Mouse (Mus musculus) midbrain, embryonic 12.5 days (tissue): ENCODE data around the gene Coro2b. TPM values are rescaled to one million over a fixed set of nuclear protein-coding genes. Genes with fewer than 3 reads are reported as not detected.
A peak's percentile ranks its signal among the peaks of the same experiment; 100 is the strongest.

Experiments
- ATAC-seq: fragments of 200-750 bp; cut with Nextera tagmentation; 2 replicates; pipeline ENCODE4 v1.8.0; 2017; ENCODE audit warnings: low read depth, moderate TSS enrichment, moderate library complexity; ENCODE audit not compliant: low FRiP score
- H3K27ac ChIP-seq: fragments of 300-500 bp; sonication (generic); replicated peaks from 2 replicates; pipeline ENCODE4 v1.5.1; 2016; ENCODE audit warnings: mild to moderate bottlenecking
- H3K27me3 ChIP-seq: fragments of 300-500 bp; sonication (generic); 2 replicates; pipeline ENCODE4 v1.6.1; 2016; ENCODE audit warnings: mild to moderate bottlenecking
- H3K36me3 ChIP-seq: fragments of 300-500 bp; sonication (generic); 2 replicates; pipeline ENCODE4 v1.6.1; 2016
- H3K4me1 ChIP-seq: fragments of 300-500 bp; sonication (generic); 2 replicates; pipeline ENCODE4 v1.6.1; 2016
- H3K4me2 ChIP-seq: fragments of 300-500 bp; sonication (generic); replicated peaks from 2 replicates; pipeline ENCODE4 v1.6.1; 2016; ENCODE audit warnings: mild to moderate bottlenecking, moderate library complexity
- H3K4me3 ChIP-seq: fragments of 300-500 bp; sonication (generic); 2 replicates; pipeline ENCODE4 v1.5.1; 2016; ENCODE audit warnings: mild to moderate bottlenecking
- H3K9ac ChIP-seq: fragments of 300-500 bp; sonication (generic); replicated peaks from 2 replicates; pipeline ENCODE4 v1.6.1; 2016; ENCODE audit warnings: mild to moderate bottlenecking, moderate library complexity
- H3K9me3 ChIP-seq: fragments of 300-500 bp; sonication (generic); 2 replicates; pipeline ENCODE4 v1.6.1; 2016; ENCODE audit warnings: mild to moderate bottlenecking
- WGBS: fragments of 180-500 bp; shearing (Covaris S2); methylation state at CpG from one replicate; pipeline ENCODE4 v1.1.7; 2016; 5-methylcytosine and 5-hydroxymethylcytosine counted together
- polyA plus RNA-seq: library from polyadenylated mRNA; unstranded; fragments of >200 nt; fragmentation: Nextera tagmentation; extraction: Ambion mirVana; gene quantifications from 2 replicates; pipeline ENCODE4 v1.2.1, GENCODE M21; 2016

Coro2b gene
- polyA plus RNA-seq, 1 experiment from 2014 or later: 34.0 TPM

- peaks cover 27% of the 10 kb centered on the region for H3K27me3 ChIP-seq
- no peaks in the 10 kb centered on the region for H3K9me3 ChIP-seq
- H3K36me3 ChIP-seq: no peaks in the 10 kb centered on the region
- no peak overlapping the region for H3K4me3 ChIP-seq
- no peak overlapping the region for H3K4me2 ChIP-seq
- H3K27ac ChIP-seq: no peak overlapping the region
- ATAC-seq: no peak
- no peak overlapping the region for H3K9ac ChIP-seq
- 87% methylated on average over 6 of the region's 6 CpGs for WGBS
- peaks cover 73% of the 10 kb centered on the region for H3K4me1 ChIP-seq
Observed at GRCm38 (mm10) chr9:62537941-62538340, 1.1 kb upstream of the Coro2b start.

DNA sequence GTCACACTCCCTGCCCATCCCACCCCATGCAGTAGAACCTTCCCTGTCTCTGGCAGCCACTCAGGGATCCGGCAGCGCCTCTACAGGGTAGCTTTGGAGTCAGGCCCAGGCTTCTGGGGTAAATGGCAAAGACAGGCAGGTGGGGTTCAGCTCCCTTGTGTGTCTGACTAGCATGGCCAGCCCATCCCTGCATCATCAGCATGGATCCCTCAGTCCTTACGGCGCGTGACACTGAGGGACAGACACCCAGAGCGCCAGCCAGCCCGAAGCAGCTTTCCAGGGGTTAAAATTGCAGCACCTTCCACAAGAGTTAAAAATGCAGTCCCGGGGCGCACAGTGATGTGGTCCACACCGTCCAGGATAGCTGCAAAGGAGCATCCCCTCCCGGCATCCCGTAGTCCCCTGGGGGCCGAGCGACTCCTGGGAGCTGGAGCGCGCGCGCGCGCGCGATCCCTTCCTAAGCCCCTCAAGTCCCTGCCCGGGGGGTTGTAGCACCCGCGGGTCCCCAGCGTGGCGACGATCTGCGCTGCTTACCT, 657 bp downstream of the Coro2b start:
- under 1% methylated on average over 29 of the region's 29 CpGs for WGBS
- H3K4me1 ChIP-seq: peaks cover 78% of the 10 kb centered on the region
- peak overlapping the region; percentile 86 for H3K9ac ChIP-seq
- no peaks in the 10 kb centered on the region for H3K9me3 ChIP-seq
- peak; percentile 38 for ATAC-seq
- H3K4me3 ChIP-seq: peak overlapping the region; percentile 74
- H3K36me3 ChIP-seq: no peaks in the 10 kb centered on the region
- peak overlapping the region; percentile 91 for H3K27ac ChIP-seq
- peaks cover 27% of the 10 kb centered on the region for H3K27me3 ChIP-seq
- H3K4me2 ChIP-seq: peak overlapping the region; percentile 73

DNA sequence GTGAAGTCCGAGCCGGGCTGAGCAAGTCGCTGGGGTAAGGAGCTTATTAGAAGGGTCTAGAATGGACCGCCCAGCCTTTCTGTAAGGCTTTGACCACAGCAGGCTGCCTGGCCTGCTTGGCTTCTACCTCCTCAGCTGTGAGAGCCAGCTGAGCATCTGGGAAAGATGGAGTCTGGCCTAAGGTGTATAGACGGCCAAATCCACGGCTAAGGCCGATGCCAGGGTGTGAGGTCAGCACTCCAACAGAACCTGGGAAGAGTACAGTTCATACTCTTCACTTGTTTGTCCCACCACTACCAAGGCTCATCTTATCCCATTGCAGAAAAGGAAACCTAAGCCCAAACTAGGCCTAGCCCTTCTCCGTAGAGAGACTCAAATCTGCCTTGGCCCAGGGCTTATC, 1.3 kb downstream of the Coro2b start:
- ATAC-seq: no peak
- Histone ChIP-seq H3K36me3 (no peaks in the 10 kb centered on the region), H3K4me3 (peak overlapping the region; percentile 74), H3K9ac (peak overlapping the region; percentile 86), H3K4me2 (peak overlapping the region; percentile 73), H3K27me3 (peaks cover 27% of the 10 kb centered on the region), H3K9me3 (no peaks in the 10 kb centered on the region), H3K27ac (peak overlapping the region; percentile 91; the same call in 1 of the 2 replicates), H3K4me1 (peaks cover 78% of the 10 kb centered on the region)
- 69% methylated on average over 8 of the region's 8 CpGs for WGBS

DNA sequence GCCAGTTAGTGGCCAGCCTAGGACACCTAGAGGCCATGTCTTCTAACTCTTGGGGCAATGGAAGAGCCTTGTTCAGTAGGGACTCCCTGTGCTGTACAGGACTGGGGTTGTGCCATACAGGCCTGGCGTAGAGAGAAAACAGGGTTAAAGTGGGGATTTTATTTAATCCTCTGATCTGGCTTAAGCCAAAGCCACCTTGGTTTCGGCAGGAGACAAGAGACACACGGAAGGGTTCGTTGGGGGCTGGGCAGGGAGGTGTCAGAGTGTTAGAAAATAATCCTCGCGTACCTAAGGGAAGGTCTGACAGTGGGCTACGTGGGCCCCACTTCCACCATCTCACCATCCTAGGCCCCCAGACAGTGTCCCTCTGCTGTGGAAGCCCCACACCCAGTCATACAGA, 2.2 kb downstream of the Coro2b start:
- Histone ChIP-seq H3K9ac (no peak overlapping the region), H3K27me3 (peaks cover 27% of the 10 kb centered on the region; the same call in 1 of the 2 replicates), H3K36me3 (no peaks in the 10 kb centered on the region), H3K4me2 (peak overlapping the region; percentile 73; the same call in 1 of the 2 replicates), H3K9me3 (no peaks in the 10 kb centered on the region), H3K4me3 (no peak overlapping the region), H3K27ac (no peak overlapping the region), H3K4me1 (peaks cover 79% of the 10 kb centered on the region)
- 70% methylated on average over 7 of the region's 7 CpGs for WGBS
- ATAC-seq: no peak

- Histone ChIP-seq H3K4me1 (peaks cover 81% of the 10 kb centered on the region), H3K36me3 (no peaks in the 10 kb centered on the region), H3K9ac (no peak overlapping the region), H3K27me3 (peaks cover 22% of the 10 kb centered on the region; the same call in 1 of the 2 replicates), H3K27ac (no peak overlapping the region), H3K9me3 (no peaks in the 10 kb centered on the region), H3K4me2 (no peak overlapping the region), H3K4me3 (no peak overlapping the region)
- 90% methylated on average over 2 of the region's 2 CpGs for WGBS
- no peak for ATAC-seq
Observed at GRCm38 (mm10) chr9:62534158-62534557, 2.7 kb downstream of the Coro2b start.

DNA sequence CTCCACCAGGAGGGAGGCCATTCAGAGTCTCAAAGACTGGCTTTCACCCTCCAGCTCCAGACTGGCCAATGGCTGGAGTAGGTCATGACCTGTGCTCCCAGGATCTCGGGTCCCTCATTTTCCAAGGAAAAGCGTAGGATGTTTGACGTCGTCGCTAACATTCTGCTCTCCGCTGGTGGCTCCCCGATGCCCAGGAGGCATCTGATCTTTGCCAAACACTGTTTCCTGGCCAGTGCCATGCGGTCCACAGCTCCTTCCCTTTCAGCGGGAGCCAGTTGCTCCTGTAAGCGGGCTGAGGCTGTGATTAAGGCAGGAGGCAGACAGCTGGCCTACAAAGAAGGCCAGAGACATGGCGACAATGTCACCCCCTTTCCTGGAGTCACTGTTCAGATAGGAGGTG, 4.0 kb downstream of the Coro2b start:
- peaks cover 12% of the 10 kb centered on the region; the same call in 1 of the 2 replicates for H3K27me3 ChIP-seq
- H3K27ac ChIP-seq: peak overlapping the region; percentile 97
- peaks cover 84% of the 10 kb centered on the region for H3K4me1 ChIP-seq
- peak overlapping the region; percentile 22 for H3K4me2 ChIP-seq
- ATAC-seq: no peak
- H3K9ac ChIP-seq: no peak overlapping the region; the same call in none of the 2 replicates
- no peak overlapping the region for H3K4me3 ChIP-seq
- 45% methylated on average over 11 of the region's 11 CpGs for WGBS
- H3K9me3 ChIP-seq: no peaks in the 10 kb centered on the region
- no peaks in the 10 kb centered on the region for H3K36me3 ChIP-seq

GRCm38 (mm10) chr9:62531459-62532275, 5.2 kb downstream of the Coro2b start:
- WGBS: 12% methylated on average over 12 of the region's 12 CpGs
- no peaks in the 10 kb centered on the region for H3K9me3 ChIP-seq
- H3K4me3 ChIP-seq: peak overlapping the region; percentile 9; the same call in 1 of the 2 replicates
- peaks cover 86% of the 10 kb centered on the region for H3K4me1 ChIP-seq
- peak; percentile 82 for ATAC-seq
- peak overlapping the region; percentile 97 for H3K27ac ChIP-seq
- H3K27me3 ChIP-seq: peaks cover 11% of the 10 kb centered on the region; the same call in 1 of the 2 replicates
- peak overlapping the region; percentile 59; the same call in 1 of the 2 replicates for H3K9ac ChIP-seq
- peak overlapping the region; percentile 39 for H3K4me2 ChIP-seq
- H3K36me3 ChIP-seq: no peaks in the 10 kb centered on the region

GRCm38 (mm10) chr9:62528527-62528926, 8.3 kb downstream of the Coro2b start:
- H3K27ac ChIP-seq: no peak overlapping the region
- peaks cover 80% of the 10 kb centered on the region for H3K4me1 ChIP-seq
- 88% methylated on average over 11 of the region's 11 CpGs for WGBS

GRCm38 (mm10) chr9:62526858-62527257, 10.0 kb downstream of the Coro2b start:
- H3K9me3 ChIP-seq: no peaks in the 10 kb centered on the region
- peaks cover 18% of the 10 kb centered on the region for H3K27me3 ChIP-seq
- no peak for ATAC-seq
- no peaks in the 10 kb centered on the region for H3K36me3 ChIP-seq
- H3K4me3 ChIP-seq: no peak overlapping the region
- H3K9ac ChIP-seq: no peak overlapping the region
- H3K4me1 ChIP-seq: peaks cover 79% of the 10 kb centered on the region
- 79% methylated on average over 8 of the region's 8 CpGs for WGBS
- no peak overlapping the region for H3K27ac ChIP-seq
- no peak overlapping the region for H3K4me2 ChIP-seq

More at GRCm38 (mm10) chr9:62528527-62528926, 8.3 kb downstream of the Coro2b start:
- Histone ChIP-seq H3K27me3 (0 out of 2 replicates have a peak, but pooled peaks cover 5% of the 10 kb centered on the region), H3K36me3 (no peaks in the 10 kb centered on the region), H3K9me3 (no peaks in the 10 kb centered on the region), H3K4me2 (no peak overlapping the region), H3K9ac (no peak overlapping the region), H3K4me3 (no peak overlapping the region)
- no peak for ATAC-seq

DNA sequence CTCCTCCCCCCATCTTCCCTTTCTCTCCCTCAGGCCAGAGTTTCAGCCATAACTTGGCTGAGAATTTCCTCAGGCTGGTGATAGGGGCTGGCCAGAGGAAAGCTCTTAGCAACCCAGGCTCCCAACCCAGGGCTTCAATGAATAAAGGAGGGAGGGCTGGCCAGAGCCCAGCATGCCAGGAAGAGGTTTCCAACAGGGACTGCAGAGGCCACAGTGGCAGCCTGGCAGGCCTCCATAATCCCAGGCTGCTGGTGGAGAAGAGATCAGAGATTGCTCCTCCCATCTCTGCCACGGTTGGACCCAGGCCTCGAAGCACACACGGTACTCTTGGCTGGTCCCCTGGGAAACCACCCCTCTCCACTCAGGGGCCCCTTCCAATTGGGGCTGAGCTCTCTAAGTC, 10.4 kb downstream of the Coro2b start:
- no peak for ATAC-seq
- no peaks in the 10 kb centered on the region for H3K9me3 ChIP-seq
- 13% methylated on average over 3 of the region's 3 CpGs for WGBS
- H3K4me2 ChIP-seq: no peak overlapping the region
- no peak overlapping the region; the same call in 1 of the 2 replicates for H3K27ac ChIP-seq
- no peaks in the 10 kb centered on the region for H3K36me3 ChIP-seq
- H3K27me3 ChIP-seq: peaks cover 18% of the 10 kb centered on the region
- H3K4me1 ChIP-seq: peaks cover 79% of the 10 kb centered on the region
- H3K9ac ChIP-seq: no peak overlapping the region
- H3K4me3 ChIP-seq: no peak overlapping the region

DNA sequence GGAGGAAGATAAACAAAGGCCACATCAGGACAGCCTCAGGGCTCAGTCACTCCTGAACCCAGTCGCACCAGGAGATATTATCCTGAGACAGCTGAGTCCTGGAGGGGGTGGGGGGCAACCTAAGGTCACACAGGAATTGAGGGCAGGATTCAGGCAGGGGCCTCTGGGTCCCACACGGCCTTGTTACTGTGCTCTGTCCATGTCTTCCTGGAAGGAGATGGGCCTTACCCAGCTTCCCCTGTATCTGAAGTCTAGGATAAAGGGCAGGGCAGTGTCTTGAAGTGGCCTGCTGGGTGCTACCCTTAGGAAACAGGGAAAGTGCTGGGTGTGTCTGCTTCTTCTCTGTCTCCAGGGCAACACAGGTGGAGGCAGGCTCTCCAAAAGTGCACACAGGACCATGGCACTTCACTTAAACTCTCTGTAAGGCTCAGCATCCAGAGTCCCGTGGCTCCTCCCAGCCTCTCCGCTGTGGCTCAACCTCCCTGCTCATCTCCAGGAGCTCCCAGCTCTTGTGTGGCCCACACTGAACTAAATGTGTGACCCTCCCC, 12.0 kb downstream of the Coro2b start:
- no peak overlapping the region for H3K27ac ChIP-seq

More for the DNA sequence above, 12.0 kb downstream of the Coro2b start:
- 50% methylated on average over 4 of the region's 4 CpGs for WGBS
- Histone ChIP-seq H3K4me2 (no peak overlapping the region), H3K4me1 (peaks cover 79% of the 10 kb centered on the region), H3K9me3 (no peaks in the 10 kb centered on the region), H3K27me3 (peaks cover 18% of the 10 kb centered on the region), H3K9ac (no peak overlapping the region; the same call in none of the 2 replicates), H3K4me3 (no peak overlapping the region), H3K36me3 (no peaks in the 10 kb centered on the region)
- no peak for ATAC-seq
